Mouse (Mus musculus) MEL (cell line): ENCODE measurements around the gene Mprip. TPM values are rescaled to one million over a fixed set of nuclear protein-coding genes. Genes with fewer than 3 reads are reported as not detected.

ENCODE experiments used
- DNase-seq: peaks from one replicate; pipeline ENCODE4 v3.0.0; 2011; ENCODE audit warnings: low read depth, low spot score
- H3K27ac ChIP-seq: 2 replicates; pipeline ENCODE4 v1.5.1; 2012; ENCODE audit warnings: low read depth, mild to moderate bottlenecking, control low read depth, low read length, moderate library complexity; ENCODE audit not compliant: control insufficient read depth
- H3K27me3 ChIP-seq, 2 experiments: fragments of 150-350 bp in 1 of 2; sonication (generic) in 1 of 2; 2 replicates each; pipeline ENCODE4 v1.6.1; 2012; ENCODE audit warnings: low read length in 2 of 2, mild to moderate bottlenecking in 2 of 2, improper control_type of control experiment in 1 of 2, moderate library complexity in 1 of 2; ENCODE audit not compliant: insufficient read depth in 2 of 2, control insufficient read depth in 1 of 2
- H3K36me3 ChIP-seq, 2 experiments: 2 replicates each; pipeline ENCODE4 v1.6.1; 2012 to 2014; ENCODE audit warnings: low read length in 2 of 2, improper control_type of control experiment in 1 of 2, inconsistent platforms in 1 of 2, mild to moderate bottlenecking in 1 of 2; ENCODE audit not compliant: insufficient read depth in 2 of 2, control insufficient read depth in 1 of 2
- H3K4me1 ChIP-seq, 2 experiments: fragments of 150-350 bp in 1 of 2; sonication (generic) in 1 of 2; 2 replicates each; pipeline ENCODE4 v1.6.1; 2012; ENCODE audit warnings: low read length in 2 of 2, improper control_type of control experiment in 1 of 2, mild to moderate bottlenecking in 1 of 2; ENCODE audit not compliant: insufficient read depth in 2 of 2, control insufficient read depth in 1 of 2
- H3K4me3 ChIP-seq, 2 experiments: fragments of 150-350 bp in 1 of 2; sonication (generic) in 1 of 2; 2 replicates each; pipeline ENCODE4 v1.5.1; 2012; ENCODE audit warnings: low read depth in 2 of 2, low read length in 2 of 2, mild to moderate bottlenecking in 2 of 2, moderate library complexity in 2 of 2, control low read depth in 1 of 2, improper control_type of control experiment in 1 of 2; ENCODE audit not compliant: control insufficient read depth in 1 of 2, insufficient read depth in 1 of 2
- H3K79me2 ChIP-seq: 2 replicates; pipeline ENCODE4 v1.6.1; 2012; ENCODE audit warnings: mild to moderate bottlenecking, low read length, moderate library complexity; ENCODE audit not compliant: control insufficient read depth, poor library complexity, insufficient read depth
- H3K9ac ChIP-seq: 2 replicates; pipeline ENCODE4 v1.6.1; 2012; ENCODE audit warnings: low read depth, mild to moderate bottlenecking, control low read depth, low read length, moderate library complexity; ENCODE audit not compliant: control insufficient read depth, poor library complexity, severe bottlenecking
- H3K9me3 ChIP-seq: fragments of 150-350 bp; sonication (generic); replicated peaks from 2 replicates; pipeline ENCODE4 v1.6.1; 2012; ENCODE audit warnings: mild to moderate bottlenecking, low read length, improper control_type of control experiment, moderate library complexity; ENCODE audit not compliant: insufficient read depth
- CHD1 ChIP-seq: IDR thresholded peaks from 2 replicates; pipeline ENCODE4 v1.6.1; 2012; ENCODE audit warnings: low read depth, mild to moderate bottlenecking, inconsistent platforms, low read length, improper control_type of control experiment
- CTCF ChIP-seq, 3 experiments: IDR thresholded peaks in 2 of 3; conservative IDR thresholded peaks in 1 of 3; 2 replicates each; pipeline ENCODE4 v1.5.1; 2011 to 2012; ENCODE audit warnings: low read length in 3 of 3, low read depth in 2 of 3, mild to moderate bottlenecking in 2 of 3, improper control_type of control experiment in 1 of 3, inconsistent platforms in 1 of 3, mixed read lengths in 1 of 3, moderate library complexity in 1 of 3; ENCODE audit not compliant: control insufficient read depth in 1 of 3, insufficient read depth in 1 of 3, poor library complexity in 1 of 3, severe bottlenecking in 1 of 3
- EP300 ChIP-seq, 2 experiments: IDR thresholded peaks; 2 replicates each; pipeline ENCODE4 v1.6.1; 2011; ENCODE audit warnings: improper control_type of control experiment in 2 of 2, low read length in 2 of 2, low read depth in 1 of 2, mild to moderate bottlenecking in 1 of 2
- ETS1 ChIP-seq: IDR thresholded peaks from 2 replicates; pipeline ENCODE4 v1.6.1; 2012; ENCODE audit warnings: low read depth, mild to moderate bottlenecking, inconsistent platforms, low read length, improper control_type of control experiment, moderate library complexity
- GABPA ChIP-seq: IDR thresholded peaks from 2 replicates; pipeline ENCODE4 v1.6.1; 2012; ENCODE audit warnings: low read depth, mild to moderate bottlenecking, inconsistent platforms, low read length, improper control_type of control experiment, moderate library complexity
- GATA1 ChIP-seq: IDR thresholded peaks from 2 replicates; pipeline ENCODE4 v1.6.1; 2011; ENCODE audit warnings: low read depth, low read length, improper control_type of control experiment
- HCFC1 ChIP-seq: IDR thresholded peaks from 2 replicates; pipeline ENCODE4 v1.6.1; 2012; ENCODE audit warnings: low read depth, mild to moderate bottlenecking, inconsistent platforms, low read length, improper control_type of control experiment, moderate library complexity
- JUND ChIP-seq: IDR thresholded peaks from 2 replicates; pipeline ENCODE4 v1.6.1; 2011; ENCODE audit warnings: low read depth, mild to moderate bottlenecking, improper control_type of control experiment, low read length
- KAT2A ChIP-seq: conservative IDR thresholded peaks from 2 replicates; pipeline ENCODE4 v1.6.1; 2012; ENCODE audit warnings: low read depth, low read length, improper control_type of control experiment, inconsistent platforms
- MAFK ChIP-seq: IDR thresholded peaks from 2 replicates; pipeline ENCODE4 v1.6.1; 2011; ENCODE audit warnings: low read depth, mild to moderate bottlenecking, low read length, improper control_type of control experiment, borderline replicate concordance
- MAX ChIP-seq: IDR thresholded peaks from 2 replicates; pipeline ENCODE4 v1.6.1; 2011; ENCODE audit warnings: low read length, improper control_type of control experiment
- MYB ChIP-seq: IDR thresholded peaks from 2 replicates; pipeline ENCODE4 v1.6.1; 2011; ENCODE audit warnings: mild to moderate bottlenecking, low read depth, low read length, improper control_type of control experiment
- MYC ChIP-seq: IDR thresholded peaks from 2 replicates; pipeline ENCODE4 v1.6.1; 2011; ENCODE audit warnings: low read depth, mild to moderate bottlenecking, low read length, improper control_type of control experiment, moderate library complexity
- NELFE ChIP-seq: IDR thresholded peaks from 2 replicates; pipeline ENCODE4 v1.6.1; 2011; ENCODE audit warnings: low read depth, low read length, improper control_type of control experiment
- NRF1 ChIP-seq: IDR thresholded peaks from 2 replicates; pipeline ENCODE4 v1.6.1; 2014; ENCODE audit warnings: low read depth, mild to moderate bottlenecking, inconsistent platforms, low read length, improper control_type of control experiment, moderate library complexity; ENCODE audit not compliant: poor library complexity, insufficient read depth, severe bottlenecking
- POLR2A ChIP-seq, 2 experiments: IDR thresholded peaks; 2 replicates each; pipeline ENCODE4 v1.6.1; 2011 to 2012; ENCODE audit warnings: low read length in 2 of 2, mild to moderate bottlenecking in 2 of 2, control low read depth in 1 of 2, improper control_type of control experiment in 1 of 2, low read depth in 1 of 2, moderate library complexity in 1 of 2; ENCODE audit not compliant: control insufficient read depth in 1 of 2, insufficient read depth in 1 of 2, poor library complexity in 1 of 2
- POLR2AphosphoS2 ChIP-seq: IDR thresholded peaks from 2 replicates; pipeline ENCODE4 v1.6.1; 2011; ENCODE audit warnings: low read length, improper control_type of control experiment
- RAD21 ChIP-seq: IDR thresholded peaks from 2 replicates; pipeline ENCODE4 v1.6.1; 2011; ENCODE audit warnings: mild to moderate bottlenecking, low read depth, low read length, improper control_type of control experiment
- SIN3A ChIP-seq: IDR thresholded peaks from 2 replicates; pipeline ENCODE4 v1.6.1; 2012; ENCODE audit warnings: low read length, improper control_type of control experiment, inconsistent platforms
- TAL1 ChIP-seq: IDR thresholded peaks from 2 replicates; pipeline ENCODE4 v1.6.1; 2012; ENCODE audit warnings: mild to moderate bottlenecking, inconsistent platforms, low read length, moderate library complexity, mixed read lengths
- TBP ChIP-seq: IDR thresholded peaks from 2 replicates; pipeline ENCODE4 v1.8.0; 2011; ENCODE audit warnings: low read depth, low read length, improper control_type of control experiment
- UBTF ChIP-seq: IDR thresholded peaks from 2 replicates; pipeline ENCODE4 v1.6.1; 2012; ENCODE audit warnings: low read depth, mild to moderate bottlenecking, inconsistent platforms, low read length, improper control_type of control experiment, moderate library complexity, borderline replicate concordance; ENCODE audit not compliant: insufficient read depth
- USF1 ChIP-seq: IDR thresholded peaks from 2 replicates; pipeline ENCODE4 v1.6.1; 2014; ENCODE audit warnings: low read depth, mild to moderate bottlenecking, inconsistent platforms, low read length, improper control_type of control experiment, moderate library complexity
- ZMIZ1 ChIP-seq: IDR thresholded peaks from 2 replicates; pipeline ENCODE4 v1.6.1; 2012; ENCODE audit warnings: low read depth, mild to moderate bottlenecking, inconsistent platforms, low read length, improper control_type of control experiment, moderate library complexity
- polyA plus RNA-seq, 2 experiments: library from polyadenylated mRNA; stranded (reverse) in 1 of 2; unstranded in 1 of 2; fragments of >175 nt in 1 of 2; fragments of >200 nt in 1 of 2; gene quantifications; 2 replicates each; pipeline versions ENCODE4 v1.2.1 to v1.2.4; 2012; ENCODE audit warnings: low replicate concordance in 2 of 2, low read depth in 1 of 2; ENCODE audit not compliant: insufficient read length in 2 of 2, insufficient read depth in 1 of 2, missing spikeins in 1 of 2
- total RNA-seq: library from RNA; depleted of rRNA; stranded (reverse); fragments of 300-350 nt; gene quantifications from 2 replicates; pipeline ENCODE4 v1.2.3, GENCODE M21; 2012

Mprip gene
- total and polyA plus RNA-seq, 3 experiments, result 103 to 174 (median 142) TPM

- no peak for TF ChIP-seq NRF1
- TF ChIP-seq, all 39 proteins: peak for 0
- peaks cover 0 to 9% of the 10 kb centered on the region in 2 experiments; a peak in 2 of 4 replicates for H3K36me3 ChIP-seq
Measured at GRCm38 (mm10) chr11:59705113-59705512, 44.0 kb downstream of the Mprip start.

GRCm38 (mm10) chr11:59707481-59707880, 46.4 kb downstream of the Mprip start:
- Histone ChIP-seq H3K4me3 (no peak overlapping the region), H3K4me1 (no peaks in the 10 kb centered on the region), H3K9me3 (no peaks in the 10 kb centered on the region), H3K27ac (no peak overlapping the region), H3K9ac (no peak overlapping the region), H3K79me2 (no peaks in the 10 kb centered on the region), H3K27me3 (no peaks in the 10 kb centered on the region), H3K36me3 (peaks cover 0 to 2% of the 10 kb centered on the region in 2 experiments; a peak in 2 of 4 replicates)
- DNase-seq, result no peak
- no peak for TF ChIP-seq GABPA
- no peak for TF ChIP-seq CTCF (IDR thresholded peaks at IDR 0.05 in 2 of 3, conservative IDR thresholded peaks at IDR 0.05 in 1 of 3; ENCODE audit: control insufficient read depth in 1 of 3, insufficient read depth in 1 of 3, low read depth in 2 of 3, low read length in 3 of 3, poor library complexity in 1 of 3, severe bottlenecking in 1 of 3)
- no peak for TF ChIP-seq SIN3A
- TF ChIP-seq HCFC1, result no peak
- TF ChIP-seq ZMIZ1, result no peak
- TF ChIP-seq USF1, result no peak
- TF ChIP-seq POLR2A (IDR thresholded peaks at IDR 0.05; ENCODE audit: control insufficient read depth in 1 of 2, insufficient read depth in 1 of 2, low read depth in 1 of 2, low read length in 2 of 2, poor library complexity in 1 of 2), result no peak
- TF ChIP-seq KAT2A, result no peak
- TF ChIP-seq NRF1, result no peak
- TF ChIP-seq RAD21, result no peak
- TF ChIP-seq POLR2AphosphoS2, result no peak
- TF ChIP-seq UBTF, result no peak
- no peak for TF ChIP-seq EP300 (IDR thresholded peaks at IDR 0.05; ENCODE audit: low read depth in 1 of 2, low read length in 2 of 2)
- TF ChIP-seq TBP, result no peak

More at GRCm38 (mm10) chr11:59705113-59705512, 44.0 kb downstream of the Mprip start:
- H3K79me2 ChIP-seq, result no peaks in the 10 kb centered on the region
- H3K27ac ChIP-seq, result no peak overlapping the region
- no peak for DNase-seq
- no peak overlapping the region for H3K4me3 ChIP-seq
- no peak overlapping the region for H3K9ac ChIP-seq
- no peaks in the 10 kb centered on the region for H3K4me1 ChIP-seq
- H3K9me3 ChIP-seq, result no peaks in the 10 kb centered on the region
- no peaks in the 10 kb centered on the region for H3K27me3 ChIP-seq

- TF ChIP-seq MYB, result no peak
- TF ChIP-seq NELFE, result no peak
- no peak for TF ChIP-seq MAFK
- no peak for TF ChIP-seq TAL1
- TF ChIP-seq GABPA, result no peak
- TF ChIP-seq GATA1, result no peak
- TF ChIP-seq ETS1, result no peak
- TF ChIP-seq MYC, result no peak
- no peak for TF ChIP-seq UBTF
- no peak for TF ChIP-seq MAX
- TF ChIP-seq RAD21, result no peak
- TF ChIP-seq CHD1, result no peak
- no peak for TF ChIP-seq JUND
- no peak for TF ChIP-seq USF1
- Histone ChIP-seq H3K4me1 (no peaks in the 10 kb centered on the region), H3K27me3 (no peaks in the 10 kb centered on the region), H3K9me3 (no peaks in the 10 kb centered on the region), H3K79me2 (no peaks in the 10 kb centered on the region), H3K36me3 (peaks cover 0 to 2% of the 10 kb centered on the region in 2 experiments; a peak in 2 of 4 replicates), H3K27ac (no peak overlapping the region), H3K4me3 (no peak overlapping the region), H3K9ac (no peak overlapping the region)
- DNase-seq, result no peak
Measured at GRCm38 (mm10) chr11:59707931-59708611, 47.0 kb downstream of the Mprip start.
